Mouse (Mus musculus) spleen, postnatal 4 days (tissue): ENCODE data around the gene Gadl1.

Experiments
- DNase-seq, 2 experiments: peaks; one replicate each; pipeline ENCODE4 v3.0.0; 2022; ENCODE audit warnings: low spot score in 2 of 2

Gene Gadl1

GRCm38 (mm10) chr9:115909155-115909554 is at the start of gene Gadl1:
Gene Gadl1, plus strand, starts transcription at chr9:115909455.
- DNase-seq, result no peak

- no peak for DNase-seq
These were observed 46.5 kb upstream of the Gadl1 start for GRCm38 (mm10) chr9:115862802-115863201.

- DNase-seq, result no peak
These were observed 45.9 kb upstream of the Gadl1 start for GRCm38 (mm10) chr9:115863326-115863725.

- DNase-seq, result no peak
These were observed 42.0 kb upstream of the Gadl1 start for GRCm38 (mm10) chr9:115867277-115867676.

- DNase-seq, result no peak
These were observed 39.1 kb upstream of the Gadl1 start for GRCm38 (mm10) chr9:115870168-115870567.

- DNase-seq, result no peak
These were observed 38.6 kb upstream of the Gadl1 start for GRCm38 (mm10) chr9:115870640-115871039.

GRCm38 (mm10) chr9:115880500-115880899 is 28.8 kb upstream of the Gadl1 start:
- no peak for DNase-seq

- no peak for DNase-seq
These were observed 28.1 kb upstream of the Gadl1 start for GRCm38 (mm10) chr9:115881137-115881536.

GRCm38 (mm10) chr9:115882627-115883200 is 26.5 kb upstream of the Gadl1 start:
- DNase-seq, result no peak

- DNase-seq, result no peak
These were observed 25.8 kb upstream of the Gadl1 start for GRCm38 (mm10) chr9:115883413-115883812.

- no peak for DNase-seq
These were observed 21.7 kb upstream of the Gadl1 start for GRCm38 (mm10) chr9:115887571-115887970.

- no peak for DNase-seq
These were observed 16.1 kb upstream of the Gadl1 start for GRCm38 (mm10) chr9:115893131-115893530.

GRCm38 (mm10) chr9:115893947-115894346 is 15.3 kb upstream of the Gadl1 start:
- DNase-seq, result no peak

- DNase-seq, result no peak
These were observed 930 bp upstream of the Gadl1 start for GRCm38 (mm10) chr9:115908325-115908724.

- no peak for DNase-seq
These were observed 4.8 kb downstream of the Gadl1 start for GRCm38 (mm10) chr9:115914006-115914405.

GRCm38 (mm10) chr9:115915586-115916270 is 6.5 kb downstream of the Gadl1 start:
- DNase-seq, result no peak

- DNase-seq, result no peak
These were observed 10.5 kb downstream of the Gadl1 start for GRCm38 (mm10) chr9:115919736-115920135.

GRCm38 (mm10) chr9:115922662-115923061 is 13.4 kb downstream of the Gadl1 start:
- no peak for DNase-seq

GRCm38 (mm10) chr9:115924094-115924493 is 14.8 kb downstream of the Gadl1 start:
- DNase-seq, result no peak

GRCm38 (mm10) chr9:115931803-115932202 is 22.5 kb downstream of the Gadl1 start:
- no peak for DNase-seq

- no peak for DNase-seq
These were observed 23.5 kb downstream of the Gadl1 start for GRCm38 (mm10) chr9:115932741-115933140.

GRCm38 (mm10) chr9:115933243-115933964 is 24.1 kb downstream of the Gadl1 start:
- DNase-seq, result no peak

GRCm38 (mm10) chr9:115934288-115934687 is 25.0 kb downstream of the Gadl1 start:
- DNase-seq, result no peak
